Mouse (Mus musculus) forebrain, postnatal 0 days (tissue): Measurements from ENCODE around the gene Ercc6l. TPM values are rescaled to one million over a fixed set of nuclear protein-coding genes. Genes with fewer than 3 reads are reported as not detected.
"Not testable (repeated sequence)": the region's sequence is repeated elsewhere in the genome, so short reads cannot be mapped to it uniquely, and the experiment has no call there.

Source experiments
- ATAC-seq: fragments of 200-750 bp; cut with Nextera tagmentation; 2 replicates; pipeline ENCODE4 v1.8.0; 2017; ENCODE audit warnings: mild to moderate bottlenecking, moderate library complexity
- DNase-seq: peaks from one replicate; pipeline ENCODE4 v3.0.0-alpha.2; 2015
- H3K27ac ChIP-seq: fragments of 300-500 bp; sonication (generic); 2 replicates; pipeline ENCODE4 v1.5.1; 2014; ENCODE audit warnings: low read depth, mild to moderate bottlenecking, antibody characterized with exemption, low read length, moderate library complexity, mixed read lengths
- H3K27me3 ChIP-seq: fragments of 300-500 bp; sonication (generic); 2 replicates; pipeline ENCODE4 v1.6.1; 2014; ENCODE audit warnings: mild to moderate bottlenecking, low read length, mixed read lengths; ENCODE audit not compliant: insufficient read depth
- H3K36me3 ChIP-seq: fragments of 300-500 bp; sonication (generic); 2 replicates; pipeline ENCODE4 v1.6.1; 2014; ENCODE audit warnings: mild to moderate bottlenecking, moderate library complexity; ENCODE audit not compliant: insufficient read depth
- H3K4me1 ChIP-seq: fragments of 300-500 bp; sonication (generic); 2 replicates; pipeline ENCODE4 v1.6.1; 2014; ENCODE audit warnings: antibody characterized with exemption; ENCODE audit not compliant: insufficient read depth
- H3K4me2 ChIP-seq: fragments of 300-500 bp; sonication (generic); 2 replicates; pipeline ENCODE4 v1.6.1; 2014; ENCODE audit warnings: low read depth, mild to moderate bottlenecking, moderate library complexity
- H3K4me3 ChIP-seq: fragments of 300-500 bp; sonication (generic); 2 replicates; pipeline ENCODE4 v1.5.1; 2014; ENCODE audit warnings: low read depth, low read length, mixed read lengths
- H3K9ac ChIP-seq: fragments of 300-500 bp; sonication (generic); 2 replicates; pipeline ENCODE4 v1.6.1; 2014; ENCODE audit warnings: mild to moderate bottlenecking
- H3K9me3 ChIP-seq: fragments of 300-500 bp; sonication (generic); 2 replicates; pipeline ENCODE4 v1.6.1; 2016; ENCODE audit warnings: low read length
- CTCF ChIP-seq: sonication (generic); IDR thresholded peaks from 2 replicates; pipeline ENCODE4 v1.5.1; 2016; ENCODE audit warnings: antibody characterized with exemption, control low read depth, low read depth
- whole genome bisulfite sequencing: fragments of 180-500 bp; shearing (Covaris S2); extraction: QIAGEN DNeasy Blood & Tissue Kit; methylation state at CpG from one replicate; pipeline ENCODE4 v1.1.7; 2014; 5-methylcytosine and 5-hydroxymethylcytosine counted together
- polyA plus RNA-seq: library from polyadenylated mRNA; unstranded; fragments of >200 nt; fragmentation: Nextera tagmentation; extraction: Ambion mirVana; gene quantifications from 2 replicates; pipeline ENCODE4 v1.2.1, GENCODE M21; 2015
- total RNA-seq: library from RNA; depleted of rRNA; stranded (reverse); fragments of >200 nt; gene quantifications from 2 replicates; pipeline ENCODE4 v1.2.3, GENCODE M21; 2014; rRNA removed

Ercc6l gene
- total and polyA plus RNA-seq, 2 experiments from 2014 or later: 0.64 to 2.0 TPM

- Histone ChIP-seq H3K27ac (peak overlapping the region; percentile 67), H3K9ac (no peak overlapping the region), H3K9me3 (no peaks in the 10 kb centered on the region), H3K4me2 (no peak overlapping the region), H3K27me3 (no peaks in the 10 kb centered on the region), H3K36me3 (no peaks in the 10 kb centered on the region), H3K4me1 (no peaks in the 10 kb centered on the region), H3K4me3 (no peak overlapping the region)
- ATAC-seq (peak; percentile 21; the same call in 1 of the 2 replicates), DNase-seq (peak; percentile 33)
- TF ChIP-seq CTCF: no peak
- 43% methylated on average over 4 of the region's 4 CpGs for WGBS
These were observed 41.2 kb downstream of the Ercc6l start for GRCm38 (mm10) chrX:102115676-102116075.

GRCm38 (mm10) chrX:102109349-102109748, 47.5 kb downstream of the Ercc6l start:
- not testable (repeated sequence) for H3K9ac ChIP-seq, H3K4me3 ChIP-seq, H3K4me2 ChIP-seq, ATAC-seq, H3K27ac ChIP-seq, H3K4me1 ChIP-seq, DNase-seq, H3K36me3 ChIP-seq, H3K9me3 ChIP-seq, H3K27me3 ChIP-seq
- 84% methylated on average over 5 of the region's 5 CpGs for WGBS

GRCm38 (mm10) chrX:102103830-102104229, 53.1 kb downstream of the Ercc6l start:
- H3K4me1 ChIP-seq, H3K27ac ChIP-seq, DNase-seq, H3K4me2 ChIP-seq, H3K9ac ChIP-seq, H3K9me3 ChIP-seq, ATAC-seq, H3K36me3 ChIP-seq, H3K4me3 ChIP-seq, H3K27me3 ChIP-seq: not testable (repeated sequence)
- 60% methylated on average over 2 of the region's 2 CpGs for WGBS

- no peak for TF ChIP-seq CTCF
- Histone ChIP-seq H3K27me3 (no peaks in the 10 kb centered on the region), H3K4me2 (no peak overlapping the region), H3K9me3 (no peaks in the 10 kb centered on the region), H3K4me3 (no peak overlapping the region), H3K9ac (no peak overlapping the region), H3K27ac (no peak overlapping the region), H3K4me1 (no peaks in the 10 kb centered on the region), H3K36me3 (no peaks in the 10 kb centered on the region)
- whole genome bisulfite sequencing: 65% methylated on average over 7 of the region's 7 CpGs
- DNase-seq (no peak), ATAC-seq (no peak)
These were observed 55.0 kb downstream of the Ercc6l start for GRCm38 (mm10) chrX:102101886-102102285.

- Histone ChIP-seq H3K9ac (no peak overlapping the region), H3K4me3 (no peak overlapping the region), H3K4me2 (no peak overlapping the region), H3K27ac (no peak overlapping the region), H3K36me3 (no peaks in the 10 kb centered on the region), H3K9me3 (no peaks in the 10 kb centered on the region), H3K27me3 (no peaks in the 10 kb centered on the region), H3K4me1 (no peaks in the 10 kb centered on the region)
- 73% methylated on average over 7 of the region's 7 CpGs for WGBS
- TF ChIP-seq CTCF: no peak
- DNase-seq (no peak), ATAC-seq (no peak)
These were observed 62.4 kb downstream of the Ercc6l start for GRCm38 (mm10) chrX:102094381-102094904.

Other genes starting within 250 kb of the Ercc6l start
- gene Rtl5, start 85.8 kb downstream of the Ercc6l start, total RNA-seq: 25.5 and 39.5 TPM in 2 replicates
- 2.5 and 6.0 TPM in 2 replicates for gene Rtl5, start 85.8 kb downstream of the Ercc6l start, polyA plus RNA-seq
- gene Pin4, start 37.6 kb downstream of the Ercc6l start, total RNA-seq: 26.6 and 27.7 TPM in 2 replicates
- gene Pin4, start 37.6 kb downstream of the Ercc6l start, polyA plus RNA-seq: 52.6 and 76.6 TPM in 2 replicates
- 1,341 and 1,679 TPM in 2 replicates for gene Rps4x, start 32.3 kb upstream of the Ercc6l start, total RNA-seq
- 432 and 524 TPM in 2 replicates for gene Rps4x, start 32.3 kb upstream of the Ercc6l start, polyA plus RNA-seq
- gene Cited1, start 95.1 kb upstream of the Ercc6l start, total RNA-seq: 7.2 and 7.5 TPM in 2 replicates
- gene Cited1, start 95.1 kb upstream of the Ercc6l start, polyA plus RNA-seq: 7.1 and 9.5 TPM in 2 replicates